Mouse (Mus musculus): ENCODE results near the gene Iqck.

Gene Iqck

DNA sequence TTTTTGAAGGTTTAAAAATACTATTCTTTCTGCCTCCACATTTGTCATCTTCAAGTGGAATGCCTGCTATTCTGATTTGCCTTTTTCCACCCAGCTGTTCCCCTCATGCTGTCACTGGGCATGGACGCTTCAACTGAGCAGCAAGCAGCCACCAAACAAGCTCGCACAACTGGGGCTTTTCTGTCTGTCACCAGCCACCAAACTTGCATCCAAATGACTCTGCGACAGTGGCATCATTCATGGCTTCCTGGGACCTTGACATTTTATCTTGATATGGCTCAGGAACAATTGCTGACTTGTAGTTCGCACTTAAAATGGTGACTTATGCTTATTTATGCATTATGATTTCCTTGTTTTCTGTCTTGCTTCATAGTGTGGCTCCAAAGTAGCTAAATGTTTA lies 29.4 kb downstream of the Iqck start:
- no peak for DNase-seq (ENCODE audit: low read depth, low spot score)
- Histone ChIP-seq H3K36me3 (ENCODE audit: control insufficient read depth, insufficient read depth, low read length, poor library complexity, severe bottlenecking) (no peaks in the 10 kb centered on the region), H3K27me3 (ENCODE audit: control insufficient read depth, insufficient read depth, low read length, poor library complexity, severe bottlenecking) (no peaks in the 10 kb centered on the region)

DNA sequence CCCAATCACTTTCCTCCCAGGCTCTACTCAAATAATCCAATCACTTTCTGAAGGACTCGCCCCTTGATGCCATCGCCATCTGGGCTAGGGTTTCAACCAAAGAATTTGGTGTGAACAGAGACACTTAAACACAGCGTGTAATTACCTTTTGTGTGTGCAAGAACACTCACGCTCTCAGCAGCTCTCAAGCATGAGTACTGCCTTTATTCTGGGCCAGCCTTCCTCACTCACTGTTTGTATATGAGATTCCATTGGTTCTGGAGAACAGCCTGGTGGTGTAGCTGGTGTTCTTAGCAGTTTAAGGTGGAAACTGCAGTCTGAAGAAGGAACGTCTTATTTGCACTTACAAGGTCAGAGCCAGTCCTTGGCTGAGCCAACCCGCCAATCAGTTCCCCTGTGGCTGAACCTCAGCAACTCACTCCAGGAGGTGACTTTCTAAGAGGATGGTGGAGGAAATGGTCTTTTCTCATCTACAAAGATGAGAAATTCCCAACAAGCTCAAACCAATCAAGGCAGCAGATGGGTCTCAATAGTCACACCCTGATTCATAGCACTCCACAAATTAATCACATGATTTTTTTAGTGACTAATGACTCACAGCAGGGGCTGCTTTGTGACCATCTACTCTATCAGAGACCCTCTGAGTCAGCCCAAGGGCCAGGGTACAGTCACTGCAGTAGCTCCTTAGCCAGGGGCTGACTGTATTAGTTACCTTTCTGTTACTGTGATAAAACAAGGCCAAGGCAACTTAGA lies 31.9 kb downstream of the Iqck start:
- no peaks in the 10 kb centered on the region for H3K36me3 ChIP-seq (ENCODE audit: control insufficient read depth, insufficient read depth, low read length, poor library complexity, severe bottlenecking)
- no peaks in the 10 kb centered on the region for H3K27me3 ChIP-seq (ENCODE audit: control insufficient read depth, insufficient read depth, low read length, poor library complexity, severe bottlenecking)
- no peak for DNase-seq (ENCODE audit: low read depth, low spot score)

DNA sequence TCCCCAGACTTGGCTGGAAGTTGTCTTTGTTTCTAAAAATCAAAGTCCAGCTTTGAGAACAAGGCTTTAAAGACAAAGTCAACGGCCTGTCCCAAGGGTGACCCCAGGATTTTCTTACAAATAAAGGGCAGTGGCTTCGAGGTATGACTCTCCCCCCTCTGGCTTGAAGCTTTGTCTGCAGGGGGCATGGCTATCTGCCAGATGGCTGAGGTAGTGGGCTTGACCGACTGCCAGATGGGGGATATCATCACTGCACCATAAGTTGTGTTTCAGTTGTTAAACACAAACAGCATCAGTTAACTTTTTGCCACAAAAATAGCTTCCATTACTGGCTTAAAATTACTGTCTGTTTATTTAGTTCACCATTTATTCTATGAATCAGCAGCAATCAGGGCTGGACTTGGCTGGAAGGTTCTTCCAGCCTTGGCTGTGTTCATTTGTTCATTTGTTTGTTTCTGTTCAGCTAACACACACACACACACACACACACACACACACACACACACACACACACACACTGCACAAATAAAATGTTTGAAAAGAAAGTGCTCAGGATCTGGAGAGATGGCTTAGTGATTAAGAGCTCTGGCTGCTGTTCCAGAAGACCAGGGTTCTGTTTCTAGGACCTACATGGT lies 33.6 kb downstream of the Iqck start:
- no peak for DNase-seq (ENCODE audit: low read depth, low spot score)
- H3K36me3 ChIP-seq (ENCODE audit: control insufficient read depth, insufficient read depth, low read length, poor library complexity, severe bottlenecking): no peaks in the 10 kb centered on the region
- no peaks in the 10 kb centered on the region for H3K27me3 ChIP-seq (ENCODE audit: control insufficient read depth, insufficient read depth, low read length, poor library complexity, severe bottlenecking)

DNA sequence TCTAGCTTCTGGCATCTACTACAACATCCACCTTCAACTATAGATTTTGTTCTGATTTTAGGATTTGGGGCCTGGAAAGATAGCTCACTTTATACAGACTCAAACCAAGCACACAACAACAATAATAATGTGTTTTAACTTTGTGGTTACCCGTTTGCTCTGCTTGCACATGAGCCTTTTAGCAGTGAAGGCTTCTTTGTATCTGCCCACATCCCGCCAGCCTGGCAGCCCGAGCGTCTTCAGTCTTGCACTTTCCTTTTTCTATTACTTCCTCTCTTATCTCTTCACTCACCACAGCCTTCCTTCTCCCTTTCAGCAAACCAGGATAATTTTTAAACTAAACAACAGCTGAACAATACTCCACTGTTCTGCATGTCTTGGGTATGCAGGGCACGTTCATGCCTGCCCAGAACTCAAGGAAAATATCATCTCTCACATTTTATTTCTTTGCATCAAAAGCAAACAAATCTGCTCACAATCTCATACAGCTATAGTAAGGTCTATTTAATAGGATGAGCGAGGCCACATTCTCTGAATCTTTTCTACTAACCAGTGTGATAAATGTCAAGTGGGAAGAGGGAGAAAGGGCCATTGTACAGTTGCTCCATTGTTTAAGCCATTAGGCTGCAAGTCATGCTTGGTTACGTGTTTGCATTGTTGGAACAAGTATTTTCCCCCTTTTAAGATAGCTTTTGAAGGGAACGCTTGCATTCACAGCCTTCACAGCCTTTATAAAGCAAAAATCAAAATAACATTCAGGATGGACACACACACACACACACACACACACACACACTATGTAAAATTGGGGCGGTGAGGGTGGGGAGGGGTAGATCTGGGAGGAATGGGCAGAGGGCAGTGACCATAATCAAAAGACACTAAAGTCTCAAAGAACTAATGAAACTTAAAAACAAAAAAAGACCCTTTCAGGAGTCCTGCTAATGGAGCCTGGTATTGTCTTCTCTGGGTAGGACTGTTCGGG lies 40.2 kb downstream of the Iqck start:
- Histone ChIP-seq H3K27me3 (ENCODE audit: control insufficient read depth, insufficient read depth, low read length, poor library complexity, severe bottlenecking) (no peaks in the 10 kb centered on the region), H3K36me3 (ENCODE audit: control insufficient read depth, insufficient read depth, low read length, poor library complexity, severe bottlenecking) (no peaks in the 10 kb centered on the region)
- DNase-seq (ENCODE audit: low read depth, low spot score): no peak

DNA sequence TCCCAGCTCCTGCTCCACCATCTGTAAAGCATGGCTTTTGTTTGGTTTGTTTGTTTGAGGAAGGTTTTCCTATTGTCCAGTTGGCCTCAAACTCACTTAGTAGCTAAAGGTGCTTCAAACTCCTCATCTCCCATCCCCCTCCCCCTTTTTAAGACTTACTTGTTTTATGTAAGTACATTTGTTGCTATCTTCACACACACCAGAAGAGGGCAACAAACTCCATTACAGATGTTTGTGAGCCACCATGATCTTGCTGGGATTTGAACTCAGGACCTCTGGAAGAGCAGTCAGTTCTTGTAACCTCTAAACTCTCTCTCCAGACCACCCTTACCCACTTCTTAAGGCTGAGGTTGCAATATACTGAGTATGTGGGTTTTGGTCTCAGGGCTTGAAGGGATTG lies 42.5 kb downstream of the Iqck start:
- DNase-seq (ENCODE audit: low read depth, low spot score): peak; percentile 1

DNA sequence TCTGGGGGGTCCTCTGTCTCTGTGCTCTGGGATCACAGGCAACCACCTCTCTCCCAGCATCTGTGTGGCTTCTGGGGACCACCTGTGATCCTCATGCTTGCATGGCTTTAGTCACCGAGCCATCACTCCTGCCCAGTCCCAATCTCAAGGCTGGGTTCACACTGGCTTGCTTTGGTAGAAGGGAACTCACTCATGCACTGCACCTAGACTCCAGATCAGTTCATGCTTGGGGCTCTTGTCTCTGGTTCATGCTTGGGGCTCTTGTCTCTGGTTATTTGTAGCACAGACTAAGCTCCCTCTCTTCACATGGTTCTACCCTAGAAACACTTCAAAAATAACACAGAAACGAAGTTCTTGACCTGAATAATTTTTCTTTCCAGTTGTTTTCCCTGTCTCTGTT lies 44.5 kb downstream of the Iqck start:
- no peak for DNase-seq (ENCODE audit: low read depth, low spot score)
- Histone ChIP-seq H3K27me3 (ENCODE audit: control insufficient read depth, insufficient read depth, low read length, poor library complexity, severe bottlenecking) (no peaks in the 10 kb centered on the region), H3K36me3 (ENCODE audit: control insufficient read depth, insufficient read depth, low read length, poor library complexity, severe bottlenecking) (no peaks in the 10 kb centered on the region)

More for the DNA sequence above, 42.5 kb downstream of the Iqck start:
- Histone ChIP-seq H3K27me3 (ENCODE audit: control insufficient read depth, insufficient read depth, low read length, poor library complexity, severe bottlenecking) (no peaks in the 10 kb centered on the region), H3K36me3 (ENCODE audit: control insufficient read depth, insufficient read depth, low read length, poor library complexity, severe bottlenecking) (no peaks in the 10 kb centered on the region)

DNA sequence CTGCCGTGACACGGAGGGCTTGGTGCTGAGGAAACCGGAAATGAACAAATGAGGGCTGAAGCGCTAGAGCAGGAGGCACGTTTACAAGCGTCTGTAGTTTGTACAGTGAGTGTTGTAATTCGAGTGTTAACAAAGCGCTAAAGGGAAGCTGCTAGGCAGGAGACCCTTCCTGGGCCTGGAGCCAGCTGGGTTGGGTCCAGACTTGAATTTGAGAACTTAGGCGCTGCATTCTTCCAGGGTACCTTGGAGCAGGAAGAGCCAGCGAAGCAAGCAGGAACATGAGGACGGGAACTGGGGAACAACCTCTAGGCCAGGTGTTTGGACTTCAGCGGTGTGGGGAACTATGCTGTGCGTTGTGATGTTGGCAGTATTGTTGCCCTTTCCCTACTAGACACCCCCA lies 47.4 kb downstream of the Iqck start:
- DNase-seq (ENCODE audit: low read depth, low spot score): no peak
- no peaks in the 10 kb centered on the region for H3K27me3 ChIP-seq (ENCODE audit: control insufficient read depth, insufficient read depth, low read length, poor library complexity, severe bottlenecking)
- H3K36me3 ChIP-seq (ENCODE audit: control insufficient read depth, insufficient read depth, low read length, poor library complexity, severe bottlenecking): no peaks in the 10 kb centered on the region

DNA sequence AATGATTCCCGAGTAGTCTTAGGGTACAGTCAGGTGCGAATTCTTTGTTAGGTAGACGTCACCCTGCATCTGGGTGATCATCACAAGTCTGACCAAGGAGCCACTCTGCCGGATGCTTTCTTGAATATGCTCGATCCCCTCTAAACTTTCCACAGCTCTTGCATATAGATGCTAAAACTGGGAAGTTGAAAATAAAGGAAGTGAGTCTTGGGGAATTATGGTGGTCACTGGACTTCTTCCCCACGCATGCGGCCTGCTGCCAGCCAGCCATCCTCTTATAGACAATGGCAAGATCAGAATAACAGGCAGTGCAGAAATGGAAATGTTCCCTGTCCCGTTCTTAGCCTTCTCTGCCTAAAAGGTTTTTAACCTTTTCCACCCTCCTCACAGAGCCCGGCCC lies 48.3 kb downstream of the Iqck start:
- Histone ChIP-seq H3K27me3 (ENCODE audit: control insufficient read depth, insufficient read depth, low read length, poor library complexity, severe bottlenecking) (no peaks in the 10 kb centered on the region), H3K36me3 (ENCODE audit: control insufficient read depth, insufficient read depth, low read length, poor library complexity, severe bottlenecking) (no peaks in the 10 kb centered on the region)
- no peak for DNase-seq (ENCODE audit: low read depth, low spot score)

DNA sequence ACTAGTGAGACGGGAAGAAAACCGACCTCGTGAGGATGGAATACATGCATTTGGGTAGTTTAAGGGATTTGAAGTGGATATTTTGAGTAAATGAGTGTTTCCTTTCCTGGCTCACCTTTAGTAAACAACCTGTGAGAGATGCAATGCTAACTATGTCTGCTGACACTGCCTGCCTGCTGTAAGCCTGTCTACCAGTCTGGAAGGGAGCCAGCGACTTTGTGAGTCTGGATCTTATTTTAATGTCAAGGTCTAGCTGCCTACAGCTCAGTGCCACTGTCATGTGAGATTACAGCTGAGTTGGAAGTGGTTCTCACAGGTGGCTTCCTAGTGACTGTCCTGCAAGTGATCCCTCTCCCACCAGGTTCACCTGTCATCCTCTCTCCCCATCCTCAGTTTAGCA lies 49.0 kb downstream of the Iqck start:
- DNase-seq (ENCODE audit: low read depth, low spot score): no peak
- Histone ChIP-seq H3K36me3 (ENCODE audit: control insufficient read depth, insufficient read depth, low read length, poor library complexity, severe bottlenecking) (no peaks in the 10 kb centered on the region), H3K27me3 (ENCODE audit: control insufficient read depth, insufficient read depth, low read length, poor library complexity, severe bottlenecking) (no peaks in the 10 kb centered on the region)

DNA sequence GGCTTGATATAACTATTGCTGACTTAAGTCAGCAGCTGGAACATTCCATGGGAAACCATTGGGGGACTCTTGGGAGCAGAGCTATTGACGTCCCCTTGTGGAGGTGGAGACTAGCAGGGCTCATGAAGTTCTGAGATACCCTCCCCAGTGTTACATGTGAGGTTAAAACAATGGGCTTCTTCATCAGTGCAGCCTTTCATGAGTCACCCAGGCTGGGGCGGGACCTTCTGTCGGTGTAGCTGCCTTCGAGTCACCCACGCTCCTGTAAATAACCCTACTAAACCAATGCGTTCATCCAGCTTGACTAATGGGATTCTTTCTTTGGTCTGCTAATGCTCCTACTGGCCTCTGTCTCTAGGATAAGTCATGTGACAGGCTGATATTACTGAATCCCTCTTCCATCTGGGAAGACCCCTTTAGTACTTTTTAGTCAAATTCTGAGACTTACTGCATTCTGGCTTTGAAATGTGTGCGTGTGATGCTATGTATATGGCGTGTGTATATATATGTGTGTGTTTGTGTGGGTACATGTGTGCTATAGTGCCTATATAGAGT lies 53.5 kb downstream of the Iqck start:
- DNase-seq (ENCODE audit: low read depth, low spot score): no peak
- Histone ChIP-seq H3K36me3 (ENCODE audit: control insufficient read depth, insufficient read depth, low read length, poor library complexity, severe bottlenecking) (no peaks in the 10 kb centered on the region), H3K27me3 (ENCODE audit: control insufficient read depth, insufficient read depth, low read length, poor library complexity, severe bottlenecking) (no peaks in the 10 kb centered on the region)

DNA sequence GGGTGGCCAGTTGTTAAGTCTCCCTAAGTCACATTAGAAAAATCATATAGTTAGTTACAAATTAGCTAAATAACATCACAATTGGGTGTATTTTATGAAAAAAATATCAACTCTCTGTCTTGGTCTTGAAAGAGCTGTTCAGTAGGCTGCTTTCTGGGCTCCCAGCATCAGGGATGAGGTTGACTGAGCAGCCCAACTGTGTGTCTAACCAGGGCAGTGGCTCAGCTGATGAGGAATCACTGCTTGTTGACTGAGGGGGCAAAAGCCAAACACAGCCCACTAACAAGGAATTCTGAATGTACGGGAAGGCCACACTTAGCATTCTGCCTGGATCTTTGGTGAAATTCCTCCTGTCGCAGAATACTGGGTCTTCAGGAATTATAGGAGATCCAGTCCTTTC lies 54.9 kb downstream of the Iqck start:
- H3K36me3 ChIP-seq (ENCODE audit: control insufficient read depth, insufficient read depth, low read length, poor library complexity, severe bottlenecking): no peaks in the 10 kb centered on the region
- DNase-seq (ENCODE audit: low read depth, low spot score): no peak
- no peaks in the 10 kb centered on the region for H3K27me3 ChIP-seq (ENCODE audit: control insufficient read depth, insufficient read depth, low read length, poor library complexity, severe bottlenecking)

DNA sequence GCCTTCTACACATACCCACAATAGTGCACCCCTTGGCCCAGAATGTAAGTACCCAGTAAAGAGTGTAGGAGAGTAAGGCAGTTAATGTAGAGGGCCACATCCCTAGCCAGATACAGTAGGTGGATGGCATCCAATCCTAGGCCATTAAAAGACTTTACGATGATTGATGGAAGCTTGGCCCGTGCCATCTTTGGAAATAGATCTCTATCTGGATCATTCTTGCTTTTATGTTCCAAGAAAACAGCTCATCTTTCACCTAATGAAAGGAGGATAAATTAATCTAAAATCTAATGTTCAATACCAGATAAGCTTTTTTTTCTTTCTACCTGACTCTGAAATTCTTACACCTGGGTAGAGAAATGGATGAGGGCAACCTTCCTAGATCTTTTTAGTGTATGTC lies 55.6 kb downstream of the Iqck start:
- Histone ChIP-seq H3K36me3 (ENCODE audit: control insufficient read depth, insufficient read depth, low read length, poor library complexity, severe bottlenecking) (no peaks in the 10 kb centered on the region), H3K27me3 (ENCODE audit: control insufficient read depth, insufficient read depth, low read length, poor library complexity, severe bottlenecking) (no peaks in the 10 kb centered on the region)
- no peak for DNase-seq (ENCODE audit: low read depth, low spot score)

DNA sequence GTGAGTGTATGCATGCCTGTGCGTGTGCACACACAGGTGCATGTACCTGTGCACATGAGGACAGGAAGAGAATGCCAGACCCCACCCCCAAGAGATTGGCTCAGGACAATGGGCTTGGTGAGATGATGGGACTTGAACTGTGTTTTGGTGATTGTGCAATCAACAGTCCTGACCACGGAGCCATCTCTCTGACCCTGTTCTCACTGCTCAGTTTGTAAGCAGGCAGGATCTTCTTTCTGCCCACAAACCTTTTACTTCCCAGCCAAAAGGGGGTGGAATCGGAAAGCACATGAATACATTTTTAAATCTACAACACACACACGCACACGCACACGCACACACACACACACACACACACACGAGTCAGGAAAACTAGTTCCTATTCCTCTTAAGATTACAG lies 56.0 kb downstream of the Iqck start:
- no peaks in the 10 kb centered on the region for H3K27me3 ChIP-seq (ENCODE audit: control insufficient read depth, insufficient read depth, low read length, poor library complexity, severe bottlenecking)
- no peaks in the 10 kb centered on the region for H3K36me3 ChIP-seq (ENCODE audit: control insufficient read depth, insufficient read depth, low read length, poor library complexity, severe bottlenecking)
- DNase-seq (ENCODE audit: low read depth, low spot score): no peak

DNA sequence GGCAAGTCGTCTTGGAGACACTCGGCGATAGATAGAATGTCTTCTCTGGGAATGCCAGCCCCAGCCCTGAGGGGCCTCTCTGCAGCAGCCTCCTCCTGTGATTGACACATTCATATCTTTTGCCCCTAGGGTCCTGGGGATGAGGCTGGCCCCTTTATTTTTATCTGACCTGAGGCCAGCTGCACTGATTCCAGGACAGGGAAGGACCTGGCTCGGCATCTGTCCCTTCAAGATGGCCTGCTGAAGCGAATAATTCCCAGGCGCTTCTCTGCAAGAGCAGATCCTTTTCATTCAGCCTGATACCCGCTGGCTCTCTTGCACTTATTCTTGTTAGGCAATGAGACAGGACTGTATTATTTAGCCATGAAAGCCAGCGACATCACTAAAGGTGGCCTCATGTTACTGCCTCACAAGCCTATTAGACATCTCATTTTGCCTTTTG lies 56.5 kb downstream of the Iqck start:
- no peak for DNase-seq (ENCODE audit: low read depth, low spot score)
- no peaks in the 10 kb centered on the region for H3K36me3 ChIP-seq (ENCODE audit: control insufficient read depth, insufficient read depth, low read length, poor library complexity, severe bottlenecking)

More for the DNA sequence above, 56.5 kb downstream of the Iqck start:
- H3K27me3 ChIP-seq (ENCODE audit: control insufficient read depth, insufficient read depth, low read length, poor library complexity, severe bottlenecking): no peaks in the 10 kb centered on the region
